Mouse (Mus musculus) left cerebral cortex, adult 8-10 months (tissue): ENCODE data around the gene Ccdc30. TPM values are rescaled to one million over a fixed set of nuclear protein-coding genes. Genes with fewer than 3 reads are reported as not detected.

Experiments
- DNase-seq, 2 experiments: peaks; one replicate each; pipeline ENCODE4 v3.0.0; 2022; ENCODE audit warnings: low spot score in 2 of 2
- total RNA-seq, 4 experiments: library from RNA; stranded (reverse); gene quantifications; 2 replicates each; pipeline ENCODE4 v1.2.4; 2022

Gene Ccdc30
- 10 to 100 TPM; 20.9 to 24.6 (median 23.2) TPM for total RNA-seq

GRCm38 (mm10) chr4:119415072-119415753, at the start of gene Ccdc30:
Ccdc30 (minus strand) TSS chr4:119415521.
- DNase-seq = peak; percentile 78 to 95

DNA sequence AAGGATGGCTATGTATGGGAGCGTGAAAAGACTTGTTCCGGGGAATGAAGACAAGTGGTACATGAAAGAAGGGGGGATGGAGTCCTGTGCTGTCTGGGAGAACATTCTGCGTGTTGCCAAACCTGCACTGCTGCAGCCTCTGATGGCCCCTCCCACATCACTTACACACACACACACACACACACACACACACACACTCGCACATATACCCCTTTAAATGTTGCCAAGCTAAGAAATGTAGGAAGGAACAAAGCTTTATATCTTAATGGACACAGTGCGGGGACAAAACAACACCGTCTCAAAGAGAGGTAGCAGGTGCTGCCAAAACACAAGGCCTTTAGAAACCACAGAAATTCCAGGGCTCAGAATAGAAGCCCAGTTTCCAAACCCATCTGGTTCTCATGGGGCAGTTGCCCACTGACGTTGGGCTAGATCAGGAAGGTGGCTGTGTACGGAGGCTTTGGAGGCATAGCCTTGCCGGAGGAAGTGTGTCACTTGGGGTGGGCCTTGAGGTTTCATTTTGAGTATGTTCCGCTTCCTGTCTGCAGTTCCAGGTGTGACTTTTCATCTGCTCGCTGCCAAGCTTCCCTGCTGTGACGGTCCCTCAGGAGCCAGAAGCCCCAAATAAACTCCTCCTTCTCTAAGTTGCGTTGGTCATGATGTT, 48.6 kb upstream of the Ccdc30 start:
- DNase-seq = no peak

DNA sequence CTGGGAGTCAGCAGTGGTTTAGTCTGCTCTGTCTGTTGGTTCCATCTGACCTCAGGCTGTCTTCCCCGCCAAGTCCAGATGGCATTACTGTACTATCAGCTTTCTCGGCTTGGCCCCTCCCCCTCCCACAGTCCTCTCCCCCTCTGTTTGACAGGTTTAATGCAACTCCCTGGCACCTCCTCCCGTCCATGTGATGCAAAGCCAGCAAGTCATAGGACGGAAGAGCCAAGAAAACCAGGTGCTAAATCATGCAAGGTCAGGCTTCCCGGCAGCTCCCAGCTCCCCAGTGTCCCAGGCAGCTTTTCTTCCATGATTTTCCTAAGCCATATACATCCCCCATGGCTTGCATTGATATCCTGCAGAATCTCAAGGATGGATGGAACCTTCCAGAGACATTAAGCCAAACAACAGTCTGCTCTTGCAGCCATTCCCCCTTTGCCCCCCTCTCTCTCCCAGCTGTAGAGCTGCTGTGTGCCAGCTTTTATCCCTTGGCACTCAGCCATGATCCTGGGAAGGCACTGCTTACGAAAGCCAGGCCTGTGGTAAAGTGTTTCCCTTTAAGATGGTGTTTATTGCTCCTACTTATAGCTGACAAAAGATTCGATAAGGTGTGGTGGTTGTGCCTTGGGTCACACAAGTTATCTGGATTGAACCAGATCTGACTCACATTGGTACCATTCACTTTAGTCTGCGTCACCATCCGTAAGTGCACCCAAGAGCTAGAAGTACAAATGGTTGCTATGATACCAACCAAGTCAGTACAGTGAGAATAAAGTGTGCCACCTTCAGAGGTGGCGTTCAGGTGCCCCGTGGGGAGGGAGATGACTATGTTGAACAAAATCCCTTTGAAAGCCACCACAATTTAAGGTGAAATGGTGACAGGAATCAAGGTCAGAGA, 47.8 kb upstream of the Ccdc30 start:
- DNase-seq = no peak

DNA sequence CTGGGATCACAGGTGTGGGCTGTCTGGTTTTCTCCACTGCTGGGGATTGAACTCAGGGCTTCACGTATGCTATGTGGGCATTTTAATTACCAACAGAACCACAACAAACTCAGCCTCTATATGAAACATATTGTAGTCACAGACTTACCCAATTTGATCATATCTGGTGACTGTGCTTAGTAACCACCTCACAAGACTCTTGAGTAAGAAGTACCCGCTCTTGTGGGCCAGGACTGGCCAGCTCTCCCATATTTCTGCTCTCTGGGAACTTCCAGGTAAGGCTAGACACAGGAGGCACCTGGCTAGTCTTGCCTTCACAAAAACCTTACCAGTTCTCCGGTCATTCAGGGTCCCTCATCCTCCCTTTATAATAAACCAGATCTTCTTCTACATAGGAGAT, 47.1 kb upstream of the Ccdc30 start:
- DNase-seq = no peak

DNA sequence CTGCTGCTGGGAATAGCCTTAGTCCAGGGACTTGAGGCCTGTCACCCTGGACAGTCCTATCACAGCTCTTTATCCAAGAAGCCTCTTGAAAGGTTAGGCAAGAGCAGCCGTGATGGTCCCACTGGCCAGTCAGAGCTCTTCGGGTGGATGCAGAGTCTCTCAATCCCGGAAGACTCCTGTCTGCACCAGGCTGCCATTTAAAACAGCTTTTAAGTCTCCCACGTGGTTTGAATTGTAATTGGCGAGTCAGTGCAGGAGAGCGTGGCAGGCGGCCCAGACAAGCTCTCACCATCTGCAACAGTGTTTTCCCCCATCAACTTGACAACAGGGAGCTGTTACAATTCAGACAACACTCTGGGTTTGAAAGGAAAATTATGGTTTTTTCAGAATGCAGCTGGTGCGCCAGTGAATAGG, 45.4 kb upstream of the Ccdc30 start:
- DNase-seq = peak; percentile 58 to 86

GRCm38 (mm10) chr4:119460296-119460695, 45.0 kb upstream of the Ccdc30 start:
- no peak for DNase-seq

- no peak for DNase-seq
Measured at GRCm38 (mm10) chr4:119453533-119453932, 38.2 kb upstream of the Ccdc30 start.

DNA sequence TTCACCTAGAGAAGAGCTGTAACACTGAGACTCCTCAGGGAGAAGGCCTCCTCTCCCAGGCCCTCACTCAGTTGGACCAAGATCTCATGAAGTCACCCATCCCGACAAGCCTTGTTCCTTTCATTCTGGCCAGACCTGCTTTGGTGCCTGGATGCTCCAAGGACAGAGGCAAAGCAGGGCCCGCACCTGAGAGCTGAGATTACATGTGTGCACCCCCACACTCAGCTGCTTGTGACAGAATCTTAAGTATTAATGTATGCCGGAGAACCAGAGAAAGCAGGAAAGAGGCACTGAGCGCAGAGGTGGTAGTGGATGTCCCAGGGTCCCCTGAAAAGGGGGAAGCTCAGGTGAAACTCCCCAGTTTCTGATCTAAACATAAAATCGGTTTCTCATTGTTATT, 37.8 kb upstream of the Ccdc30 start:
- no peak for DNase-seq

- DNase-seq = no peak
Measured at GRCm38 (mm10) chr4:119450436-119450835, 35.1 kb upstream of the Ccdc30 start.

GRCm38 (mm10) chr4:119447786-119448185, 32.5 kb upstream of the Ccdc30 start:
- no peak for DNase-seq

GRCm38 (mm10) chr4:119447261-119447660, 31.9 kb upstream of the Ccdc30 start:
- no peak for DNase-seq

DNA sequence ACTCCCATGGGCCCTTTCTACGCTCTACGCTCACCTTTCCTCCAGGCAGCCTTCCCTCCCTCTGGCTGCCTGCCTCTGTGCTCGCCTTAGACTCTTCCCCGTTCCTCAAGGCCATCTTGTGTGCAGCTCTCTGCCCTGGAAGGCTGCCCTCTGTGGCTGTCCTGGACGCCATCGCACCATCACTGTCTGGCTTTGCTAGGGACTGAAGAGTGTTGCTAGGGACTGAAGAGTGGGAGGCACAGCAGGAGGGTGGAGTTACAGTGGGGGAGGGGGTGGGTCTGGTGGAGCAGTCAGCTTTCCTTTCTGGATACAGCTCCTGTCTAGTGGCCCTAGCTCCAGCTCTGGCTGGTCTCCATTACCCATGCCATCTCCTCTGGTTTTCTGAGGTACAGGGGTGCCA, 27.2 kb upstream of the Ccdc30 start:
- no peak for DNase-seq

GRCm38 (mm10) chr4:119441836-119442235, 26.5 kb upstream of the Ccdc30 start:
- no peak for DNase-seq

DNA sequence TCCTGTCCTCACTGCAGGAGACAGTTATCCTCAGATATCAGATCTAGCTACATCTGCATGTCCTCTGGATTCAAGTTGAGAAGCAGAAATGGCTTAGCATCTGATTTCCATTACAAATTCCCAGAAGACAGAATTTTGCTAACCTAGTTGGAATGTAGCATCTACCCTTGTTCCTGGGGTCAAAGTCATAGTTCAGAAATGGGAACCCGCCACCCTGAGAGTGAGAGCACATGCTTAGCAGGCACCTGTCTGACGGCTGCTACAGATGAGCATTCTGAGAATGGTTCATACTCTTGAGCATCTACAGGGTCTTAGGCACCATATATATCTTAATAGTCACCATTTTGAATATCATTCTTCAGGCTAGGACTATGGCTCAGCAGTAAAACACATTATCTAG, 22.6 kb upstream of the Ccdc30 start:
- DNase-seq = no peak

GRCm38 (mm10) chr4:119430678-119431077, 15.4 kb upstream of the Ccdc30 start:
- DNase-seq = no peak

DNA sequence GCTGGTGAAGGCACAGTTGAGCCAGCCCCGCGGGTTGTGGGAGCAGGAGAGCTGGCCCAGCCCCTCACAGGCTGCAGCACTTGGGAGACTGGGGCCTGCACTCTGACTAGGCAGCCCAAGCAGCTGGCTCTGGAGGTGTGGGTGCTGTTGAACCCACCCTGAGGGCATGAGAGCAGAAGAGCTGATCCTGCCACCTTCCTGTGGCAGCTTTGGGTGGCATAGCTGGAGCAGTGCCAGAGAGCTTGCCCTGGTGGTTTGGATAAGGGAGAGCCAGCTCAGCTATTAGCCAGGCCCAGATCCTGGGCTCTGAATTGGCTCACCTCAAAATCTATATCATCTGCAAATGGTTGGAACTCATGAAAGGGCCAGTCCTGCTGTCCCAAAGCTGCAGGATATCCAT, 12.4 kb upstream of the Ccdc30 start:
- no peak for DNase-seq

- no peak for DNase-seq
Measured at GRCm38 (mm10) chr4:119425601-119426000, 10.3 kb upstream of the Ccdc30 start.

- DNase-seq = no peak
Measured at GRCm38 (mm10) chr4:119425077-119425476, 9.8 kb upstream of the Ccdc30 start.

- peak; percentile 82 to 85 for DNase-seq
Measured at GRCm38 (mm10) chr4:119422294-119422964, 7.1 kb upstream of the Ccdc30 start, which contains the start of the genes Ppcs and Zmynd12. Ppcs (minus strand) TSS chr4:119422420. Zmynd12 (plus strand) TSS chr4:119422814.

GRCm38 (mm10) chr4:119421921-119422293, 6.6 kb upstream of the Ccdc30 start:
- no peak for DNase-seq

- no peak for DNase-seq
Measured at GRCm38 (mm10) chr4:119421191-119421590, 5.9 kb upstream of the Ccdc30 start.
